Mouse (Mus musculus): Measurements from ENCODE around the gene Parn.
"Not testable (repeated sequence)": the region's sequence is repeated elsewhere in the genome, so short reads cannot be mapped to it uniquely, and the experiment has no call there.

Gene Parn

DNA sequence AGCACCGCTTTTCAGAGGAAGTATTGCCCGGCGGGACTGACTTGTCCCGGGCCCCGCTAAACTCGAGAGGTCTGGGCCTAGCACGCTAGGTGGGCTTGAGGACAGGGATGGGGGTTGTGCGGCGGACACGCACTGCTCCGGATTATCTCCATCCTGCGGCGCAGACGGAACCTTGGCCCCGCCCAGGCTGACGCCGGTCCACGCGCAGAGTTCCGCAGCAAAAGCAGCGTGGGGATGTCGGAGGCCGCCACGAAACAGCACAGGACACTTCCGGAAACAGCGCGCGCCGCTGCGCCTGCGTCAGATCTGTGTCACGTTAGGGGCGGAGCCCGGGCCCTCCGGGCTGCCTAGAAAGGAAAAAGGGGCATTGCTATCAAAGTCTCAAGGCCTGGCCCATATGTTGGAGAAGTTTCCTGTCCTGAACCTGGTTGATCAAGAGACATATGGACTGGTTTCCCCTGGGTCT, at the start of gene Parn:
Gene Parn, minus strand, starts transcription at position 293 of the 466 bp plus-strand sequence.
- DNase-seq (ENCODE audit: low spot score in 2 of 2): peak; percentile 87 to 93

DNA sequence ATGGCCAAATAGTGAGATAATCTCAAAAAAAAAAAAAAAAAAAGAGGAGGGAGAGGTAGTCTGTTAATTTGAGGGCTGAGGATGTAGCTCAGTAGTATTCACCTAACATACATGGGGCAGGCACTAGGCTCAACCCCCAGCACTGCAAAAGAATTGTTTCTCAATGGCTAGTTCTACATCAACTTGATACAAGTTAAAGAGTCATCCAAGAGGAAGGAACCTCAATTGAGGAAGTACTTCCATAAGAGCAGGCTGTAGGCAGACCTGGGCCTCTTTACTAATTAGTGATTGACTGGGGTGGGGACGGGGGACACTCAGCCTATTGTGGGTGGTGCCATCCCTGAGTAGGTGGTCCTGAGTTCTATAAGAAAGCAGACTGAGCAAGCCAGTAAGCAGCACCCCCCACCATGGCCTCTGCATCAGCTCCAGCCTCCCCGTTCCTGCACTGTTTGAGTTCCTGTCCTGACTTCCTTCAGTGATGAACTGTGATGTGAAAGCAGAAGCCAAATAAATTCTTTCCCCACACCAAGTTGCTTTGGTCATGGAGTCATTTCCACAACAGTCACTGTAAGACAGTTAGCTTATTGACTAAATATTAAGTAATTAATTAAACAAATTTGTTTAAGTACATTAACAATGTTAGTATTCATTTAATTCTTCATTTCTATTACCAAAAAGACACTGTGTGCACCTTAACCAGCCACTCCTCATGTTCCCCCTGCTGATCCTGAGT, 49.0 kb upstream of the Parn start:
- no peak for DNase-seq (ENCODE audit: low spot score in 2 of 2)

DNA sequence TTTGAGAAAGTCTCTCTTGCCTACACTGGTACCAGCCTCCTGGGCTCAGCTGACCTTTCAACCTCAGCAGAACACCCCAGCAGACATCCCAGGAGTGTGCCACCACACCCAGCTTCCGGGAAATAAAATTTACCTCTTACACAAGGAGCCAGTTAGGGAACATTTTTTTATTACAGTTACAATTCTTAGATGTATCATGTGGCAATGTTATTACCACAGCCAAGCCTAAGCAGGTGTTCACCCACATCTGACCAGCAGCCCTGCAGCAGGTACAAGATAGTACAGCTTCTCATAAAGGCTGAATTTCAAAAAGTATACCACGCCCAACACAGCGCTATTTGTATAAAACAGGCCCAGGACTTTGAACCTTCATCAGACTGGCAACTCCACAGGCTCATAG, 46.9 kb upstream of the Parn start:
- no peak for DNase-seq (ENCODE audit: low spot score in 2 of 2)

DNA sequence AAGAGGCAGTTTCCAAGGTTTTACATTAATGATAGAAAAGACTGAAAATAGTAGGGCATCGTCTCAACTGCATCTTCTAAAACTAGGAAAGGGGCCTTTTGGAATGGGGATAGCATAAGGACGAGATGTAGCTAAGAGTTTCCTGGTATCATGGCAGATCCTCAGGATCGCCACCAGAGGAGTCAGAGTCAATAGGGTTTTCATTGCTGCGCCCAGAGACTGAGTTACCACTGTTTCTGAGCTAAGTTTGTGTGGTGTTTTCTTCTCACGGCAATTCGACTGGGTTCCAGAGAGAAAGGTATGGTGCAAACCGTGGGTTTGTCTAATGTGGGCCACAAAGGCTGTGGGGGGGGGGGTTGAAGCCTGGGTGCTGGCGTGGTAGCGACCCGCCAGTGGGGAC, 36.7 kb upstream of the Parn start:
- DNase-seq (ENCODE audit: low spot score in 2 of 2): no peak

DNA sequence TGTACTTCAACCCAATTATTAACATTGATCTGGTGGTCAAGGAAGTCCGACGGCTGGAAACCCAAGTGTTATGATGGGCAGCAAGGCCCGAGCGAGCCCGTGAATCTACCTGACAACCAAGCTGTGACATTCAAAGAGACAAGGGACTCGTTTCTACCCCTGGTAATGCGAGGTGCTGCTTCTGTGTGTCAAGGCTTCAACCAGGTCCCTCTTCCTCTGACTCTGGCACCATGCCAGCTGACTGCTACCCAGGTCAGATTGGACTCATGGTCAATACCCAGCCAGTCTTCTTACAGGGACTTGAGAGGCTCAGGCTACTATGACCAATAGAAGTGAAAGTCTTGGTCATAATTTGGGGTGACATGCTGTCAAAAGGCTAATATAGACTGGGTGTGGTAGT, 34.2 kb upstream of the Parn start:
- DNase-seq (ENCODE audit: low spot score in 2 of 2): peak in 1 of 2 experiments; percentile 63

DNA sequence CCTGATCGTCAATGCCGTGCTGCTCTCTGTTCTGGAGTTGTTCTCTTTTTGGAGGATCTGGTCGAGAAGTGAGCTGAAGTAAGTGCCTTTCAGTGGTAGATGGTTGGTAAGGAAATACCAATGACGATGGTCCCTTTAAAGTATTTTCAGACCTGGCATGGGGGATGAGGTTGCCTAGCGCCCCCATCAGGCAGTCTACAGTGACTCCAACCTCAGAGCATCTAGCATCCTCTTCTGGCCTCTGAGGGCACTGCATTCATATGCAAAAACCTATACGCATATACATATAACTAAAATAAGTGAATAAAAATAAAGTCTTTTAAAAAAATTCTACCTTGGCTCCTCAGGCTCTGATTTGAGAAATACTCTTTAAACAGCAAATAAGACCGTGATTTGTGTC, 31.0 kb upstream of the Parn start:
- DNase-seq (ENCODE audit: low spot score in 2 of 2): no peak

DNA sequence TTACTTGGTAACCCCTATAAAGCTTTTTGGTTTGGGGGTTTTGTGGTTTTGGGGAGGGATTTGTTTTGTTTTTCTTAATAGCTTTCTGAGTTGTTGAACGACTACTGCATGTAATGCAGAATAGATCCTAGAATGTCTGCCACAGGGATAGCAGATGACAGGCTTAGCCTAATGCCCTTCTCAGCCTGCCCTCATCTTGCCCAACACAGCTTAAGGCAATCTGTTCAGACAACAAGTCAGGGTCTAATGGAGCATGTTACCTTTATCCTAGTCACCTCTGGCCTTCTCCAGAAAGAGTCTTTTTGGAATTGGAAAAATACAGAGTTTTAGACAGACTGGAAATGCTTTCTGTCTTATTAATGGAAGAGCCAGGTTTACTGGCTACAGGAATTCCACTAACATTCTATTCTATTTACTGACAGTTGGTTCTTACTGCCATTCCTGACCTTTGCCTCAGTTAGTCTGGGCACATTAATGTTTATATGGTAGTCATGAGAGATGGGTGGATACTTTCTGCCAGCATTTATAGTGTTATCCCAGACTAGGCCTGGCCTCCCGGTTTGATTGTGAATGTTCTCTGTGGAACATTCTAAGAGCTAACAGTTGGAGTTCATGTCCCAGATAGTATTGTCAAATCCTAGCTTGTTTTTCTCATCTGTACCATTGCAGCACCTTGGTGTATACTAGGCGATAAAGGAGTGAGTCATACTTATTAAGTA, 10.8 kb upstream of the Parn start:
- no peak for DNase-seq (ENCODE audit: low spot score in 2 of 2)

DNA sequence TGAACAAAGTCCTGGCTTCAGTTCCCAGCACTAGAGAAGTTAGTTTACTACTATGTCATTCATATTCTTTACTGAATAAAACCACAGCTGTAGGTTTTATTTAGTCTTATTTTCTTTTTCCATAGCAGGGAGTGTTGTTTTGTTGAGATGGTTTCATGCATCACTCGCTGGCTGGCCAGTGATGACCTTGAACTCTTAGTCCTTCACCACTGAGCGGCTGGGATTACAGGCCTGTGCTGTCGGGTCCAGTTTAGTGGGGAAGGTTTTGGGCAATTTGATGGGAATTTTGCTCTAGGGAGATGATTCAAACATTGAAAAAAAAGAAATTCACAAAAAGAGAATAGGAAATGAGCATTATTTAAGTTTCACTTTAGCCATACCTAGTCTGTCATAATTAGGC, 6.5 kb upstream of the Parn start:
- no peak for DNase-seq (ENCODE audit: low spot score in 2 of 2)

DNA sequence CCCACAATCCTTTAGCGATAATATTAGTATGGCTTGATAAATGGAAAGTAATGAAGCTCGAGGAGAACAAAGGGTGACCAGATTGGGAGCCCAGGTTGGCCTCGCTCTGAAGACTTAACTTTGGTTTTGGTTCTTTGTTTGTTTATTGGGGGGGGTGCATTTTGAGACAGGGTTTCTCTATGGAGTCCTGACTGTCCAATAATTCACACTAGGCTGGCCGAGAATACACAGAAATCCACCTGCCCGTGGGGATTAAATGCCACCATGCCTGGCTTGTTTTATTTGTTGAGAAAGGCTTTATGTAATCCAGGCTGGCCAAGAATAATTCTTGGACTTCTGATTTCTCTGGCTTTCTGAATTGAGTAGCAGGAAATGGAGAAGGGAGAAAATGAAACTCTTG, 5.1 kb upstream of the Parn start:
- DNase-seq (ENCODE audit: low spot score in 2 of 2): no peak

DNA sequence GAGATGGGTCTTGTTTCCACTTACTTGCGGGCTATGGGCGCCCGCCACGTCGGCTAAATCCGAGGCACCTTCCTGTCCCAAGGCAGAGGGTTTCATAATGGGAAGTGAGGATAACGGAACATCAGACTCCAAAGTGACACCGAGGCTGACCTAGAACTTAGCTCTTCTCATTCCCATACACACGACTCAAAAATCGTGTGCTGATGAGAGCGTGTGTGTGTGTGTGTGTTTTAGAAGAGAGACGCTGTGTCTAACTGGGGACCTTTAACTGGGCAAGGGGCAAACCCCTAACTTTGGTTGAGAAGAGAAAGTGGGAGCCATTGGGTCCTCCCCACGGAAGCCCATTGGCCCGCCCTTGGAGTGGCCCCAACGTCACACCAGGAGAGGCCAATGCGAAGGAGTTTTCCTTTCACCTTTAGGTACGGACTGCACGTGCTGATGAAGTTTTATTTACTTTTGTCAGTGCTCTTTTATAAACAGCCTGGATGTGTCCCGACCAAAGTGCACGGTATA, 4.5 kb upstream of the Parn start:
- DNase-seq (ENCODE audit: low spot score in 2 of 2): peak; percentile 52 to 73

DNA sequence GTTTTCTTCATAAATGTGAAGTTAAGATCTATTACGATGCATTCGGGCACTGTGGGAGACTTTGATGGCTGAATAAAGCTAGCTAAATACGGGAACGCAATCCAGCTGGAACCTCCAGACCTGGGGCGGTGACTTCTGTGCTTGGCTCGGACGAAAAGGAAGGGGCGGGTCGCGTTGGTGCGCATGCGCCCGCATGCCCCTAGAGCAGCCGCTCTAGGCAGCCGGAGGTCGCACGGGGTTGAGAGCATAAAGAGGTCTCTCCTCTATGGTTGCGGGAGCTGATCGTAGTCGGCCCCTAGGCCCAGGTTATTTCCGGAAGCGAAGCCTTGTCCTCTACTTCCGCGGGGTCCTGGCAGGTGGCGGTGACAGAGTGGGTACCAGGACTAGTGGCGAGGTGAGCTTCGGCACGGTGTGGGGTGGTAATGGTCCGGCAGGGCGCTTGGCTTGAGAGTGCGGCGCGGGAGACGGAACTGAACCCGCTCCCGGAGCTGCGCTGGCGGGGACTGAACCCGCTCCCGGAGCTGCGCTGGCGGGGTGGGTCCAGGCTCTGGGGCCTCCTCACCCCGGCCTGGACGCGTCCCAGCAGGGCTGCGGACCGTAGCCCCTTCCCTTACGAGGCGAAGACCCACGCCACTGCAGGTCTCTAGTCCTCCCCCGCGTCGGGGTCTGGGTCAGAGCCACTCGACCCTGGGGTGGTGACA, 3.9 kb upstream of the Parn start, which contains the start of the genes Bfar and 3110001I22Rik:
Gene Bfar, plus strand, starts transcription at position 174 of the 701 bp plus-strand sequence.
Gene 3110001I22Rik, plus strand, starts transcription at position 245 of the 701 bp plus-strand sequence.
- peak; percentile 87 for DNase-seq (ENCODE audit: low spot score in 2 of 2)

DNA sequence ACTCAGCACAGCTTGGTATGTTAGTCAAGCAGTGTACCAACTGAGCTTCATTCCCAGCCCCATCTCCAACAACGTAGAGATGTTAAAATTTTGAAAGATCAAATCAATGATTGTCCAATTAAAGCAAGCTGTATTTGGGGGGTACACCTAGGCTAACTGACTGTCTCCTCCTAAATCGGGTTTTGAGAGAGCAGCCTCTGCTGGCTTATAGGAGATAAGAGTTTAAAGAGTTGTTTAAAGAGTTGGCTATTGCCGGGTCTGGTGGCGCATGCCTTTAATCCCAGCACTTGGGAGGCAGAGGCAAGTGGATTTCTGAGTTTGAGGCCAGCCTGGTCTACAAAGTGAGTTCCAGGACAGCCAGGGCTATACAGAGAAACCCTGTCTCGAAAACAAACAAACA, 2.9 kb upstream of the Parn start:
- not testable (repeated sequence) for DNase-seq (ENCODE audit: low spot score in 2 of 2)

DNA sequence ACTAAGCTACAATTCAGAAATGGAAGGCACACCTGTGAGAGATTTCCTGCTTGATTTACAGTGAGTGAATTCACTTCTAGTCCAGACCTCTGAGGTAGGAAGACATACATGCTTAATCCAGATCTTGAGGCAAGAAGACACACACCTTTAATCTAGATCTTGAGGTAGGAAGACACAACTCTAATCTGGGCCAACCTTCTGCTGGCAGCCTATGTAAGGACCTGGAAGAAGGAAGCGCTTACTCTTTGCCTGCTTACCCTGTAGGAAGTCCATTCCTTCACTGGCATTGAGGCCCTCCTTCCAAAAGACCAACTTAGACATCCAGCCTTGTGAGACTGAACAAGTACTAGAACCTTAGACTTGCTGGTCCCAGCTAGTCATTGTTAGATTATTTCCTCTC, 1.3 kb upstream of the Parn start:
- DNase-seq (ENCODE audit: low spot score in 2 of 2): no peak

DNA sequence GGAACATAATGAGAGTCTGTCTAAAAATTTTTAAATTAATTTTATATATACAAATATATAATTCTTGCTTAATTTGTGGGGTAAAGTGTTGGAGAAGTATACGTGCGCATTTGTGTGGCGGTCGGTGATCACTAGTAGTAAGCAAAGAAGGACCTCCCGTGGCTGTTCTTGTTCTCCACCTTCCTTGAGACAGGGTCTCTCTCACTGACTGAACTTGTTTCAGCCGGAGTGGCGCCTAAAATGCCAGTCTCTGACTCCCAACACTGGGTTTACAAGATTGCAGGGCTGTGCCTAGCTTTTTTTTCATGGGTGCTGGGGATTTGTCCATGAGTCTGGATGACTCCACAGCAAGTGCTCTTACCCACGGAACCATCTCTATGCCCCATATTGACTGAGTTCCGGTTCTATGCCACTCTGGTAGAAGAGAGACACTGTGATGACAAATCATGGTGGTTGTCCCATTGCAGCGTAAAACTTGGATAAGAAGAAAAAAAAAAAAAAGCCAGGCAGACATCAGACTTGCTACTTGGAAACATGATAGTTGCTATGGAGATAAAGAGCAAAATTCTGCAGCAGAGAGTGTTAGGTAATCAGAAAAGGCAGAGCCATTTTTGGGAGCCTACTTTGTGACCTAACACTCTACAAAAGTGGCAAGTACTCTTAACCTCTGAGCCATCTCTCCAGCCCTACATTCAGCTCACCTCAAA, 585 bp upstream of the Parn start:
- DNase-seq (ENCODE audit: low spot score in 2 of 2): no peak

DNA sequence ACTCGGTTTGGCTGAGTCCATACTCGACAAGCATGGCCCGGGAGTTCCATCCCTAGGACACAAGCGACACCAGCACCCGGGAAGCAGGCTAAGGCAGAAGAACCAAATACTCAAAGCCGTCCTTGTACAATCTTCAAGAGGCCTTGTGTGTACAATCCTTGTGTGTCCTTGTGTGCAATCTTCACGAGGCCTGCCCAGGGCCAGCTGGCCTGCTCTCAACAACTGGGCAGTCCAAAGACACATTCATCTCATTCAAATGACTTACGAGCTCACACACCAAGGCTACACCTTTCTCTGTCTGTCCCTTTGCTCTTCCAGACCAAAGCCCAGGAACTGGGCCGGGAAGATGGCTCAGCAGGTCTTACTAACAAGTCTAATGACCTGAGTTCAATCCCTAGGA, 7.2 kb downstream of the Parn start:
- DNase-seq (ENCODE audit: low spot score in 2 of 2): no peak

DNA sequence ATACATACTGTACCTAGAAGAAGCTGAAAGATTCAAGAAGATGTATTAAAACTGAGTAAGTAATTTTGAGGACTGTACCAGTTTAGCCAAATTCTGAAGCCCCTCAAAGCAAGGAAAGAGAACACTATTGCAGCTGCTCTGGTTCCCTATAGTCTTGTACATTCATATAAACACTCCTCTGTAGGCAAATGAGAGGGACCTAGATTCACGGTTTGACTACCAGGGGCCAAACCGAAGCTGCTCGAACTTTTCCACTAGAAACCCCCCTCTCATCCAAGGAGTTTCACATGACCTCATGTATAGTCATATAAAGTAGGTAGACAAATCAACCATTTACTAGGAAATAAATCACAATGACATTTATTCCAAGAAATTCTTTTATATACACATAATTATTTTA, 9.1 kb downstream of the Parn start:
- no peak for DNase-seq (ENCODE audit: low spot score in 2 of 2)

DNA sequence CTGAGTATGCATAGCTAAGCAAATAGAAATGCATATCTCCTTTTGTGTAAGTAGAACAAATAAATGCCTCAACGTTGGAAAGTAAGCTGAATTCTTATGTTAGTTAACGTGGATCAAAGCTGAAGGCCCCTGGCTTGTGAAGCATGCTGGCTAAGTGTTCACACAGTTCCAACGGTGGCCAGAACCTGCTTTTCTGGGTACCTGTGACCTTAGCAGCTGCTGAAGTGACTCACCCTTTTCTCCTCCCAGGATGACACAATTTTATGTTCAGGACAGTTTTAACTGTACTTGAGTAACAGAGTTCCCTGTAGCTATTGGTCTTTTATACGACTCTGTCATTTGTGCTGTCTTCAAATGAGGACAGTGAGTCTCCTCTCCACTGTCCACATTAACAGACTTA, 22.0 kb downstream of the Parn start:
- no peak for DNase-seq (ENCODE audit: low spot score in 2 of 2)

DNA sequence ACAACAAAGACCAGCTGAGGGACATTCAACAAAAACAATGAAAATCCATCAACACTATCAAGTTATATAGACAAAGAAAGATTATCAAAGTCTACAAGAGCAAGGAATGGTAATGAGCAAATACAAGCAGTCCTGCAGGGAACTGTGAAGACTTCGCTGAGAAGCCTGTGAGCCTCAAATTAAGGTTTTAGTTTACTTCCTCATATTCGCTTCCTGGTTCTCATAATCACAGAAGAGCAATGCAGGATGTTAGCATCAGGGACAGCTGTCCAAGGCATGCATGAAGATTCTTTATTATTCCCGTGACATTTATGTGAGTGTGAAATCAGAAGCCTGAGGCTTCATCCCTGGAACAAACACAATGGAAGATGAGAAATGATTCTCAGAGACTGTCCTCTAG, 23.5 kb downstream of the Parn start:
- DNase-seq (ENCODE audit: low spot score in 2 of 2): no peak

DNA sequence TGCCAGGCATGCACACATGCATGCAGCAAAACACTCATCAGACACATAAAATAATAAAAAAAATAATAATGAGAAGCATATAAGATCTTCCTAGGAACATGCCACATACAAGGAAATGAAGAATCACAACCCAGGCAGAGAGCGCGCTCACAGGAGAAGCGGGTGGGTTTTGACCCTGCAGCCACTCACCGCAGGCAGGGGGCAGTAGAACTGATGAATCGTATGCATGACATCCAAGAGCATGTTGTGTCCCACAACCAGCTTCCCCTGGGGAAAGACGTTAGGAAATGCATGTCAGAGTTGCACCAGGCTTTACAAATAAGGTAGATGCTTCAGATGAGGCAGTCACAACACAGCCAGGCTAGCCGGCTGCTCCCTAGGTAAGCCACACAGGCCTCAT, 27.9 kb downstream of the Parn start:
- DNase-seq (ENCODE audit: low spot score in 2 of 2): no peak

DNA sequence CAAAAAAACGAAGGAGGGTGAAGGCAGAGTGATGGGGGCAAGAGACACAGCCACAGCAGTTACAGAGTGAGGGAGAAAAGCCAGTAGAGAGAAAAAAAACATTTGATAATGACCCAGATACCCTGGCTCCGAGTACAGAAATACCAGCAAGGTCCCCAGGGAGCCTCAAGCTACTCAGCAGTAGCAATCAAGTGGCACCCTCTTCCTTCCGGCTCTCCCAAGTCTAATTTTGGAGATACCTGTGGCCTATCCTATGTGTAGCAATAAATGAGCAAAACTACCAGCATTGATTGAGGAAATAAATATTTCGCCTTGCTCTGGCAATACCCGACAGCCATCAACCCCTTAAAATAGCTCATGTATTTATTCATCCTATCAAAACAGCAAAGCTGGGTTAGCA, 28.5 kb downstream of the Parn start:
- DNase-seq (ENCODE audit: low spot score in 2 of 2): no peak

DNA sequence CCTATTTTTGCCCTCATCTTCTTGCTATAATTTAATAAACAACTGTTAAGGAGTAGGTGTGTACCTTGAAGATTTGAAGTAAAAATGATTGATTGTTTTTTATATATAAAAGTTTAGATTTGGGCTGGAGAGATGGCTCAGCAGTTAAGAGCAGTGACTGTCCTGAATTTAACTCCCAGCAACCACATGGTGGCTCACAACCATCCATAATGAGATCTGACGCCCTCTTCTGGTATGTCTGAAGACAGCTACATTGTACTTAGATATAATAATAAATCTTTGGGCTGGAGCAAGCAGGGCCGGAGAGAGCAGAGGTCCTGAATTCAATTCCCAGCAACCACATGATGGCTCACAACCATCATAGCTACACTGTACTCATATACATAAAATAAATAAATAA, 29.8 kb downstream of the Parn start:
- not testable (repeated sequence) for DNase-seq (ENCODE audit: low spot score in 2 of 2)

DNA sequence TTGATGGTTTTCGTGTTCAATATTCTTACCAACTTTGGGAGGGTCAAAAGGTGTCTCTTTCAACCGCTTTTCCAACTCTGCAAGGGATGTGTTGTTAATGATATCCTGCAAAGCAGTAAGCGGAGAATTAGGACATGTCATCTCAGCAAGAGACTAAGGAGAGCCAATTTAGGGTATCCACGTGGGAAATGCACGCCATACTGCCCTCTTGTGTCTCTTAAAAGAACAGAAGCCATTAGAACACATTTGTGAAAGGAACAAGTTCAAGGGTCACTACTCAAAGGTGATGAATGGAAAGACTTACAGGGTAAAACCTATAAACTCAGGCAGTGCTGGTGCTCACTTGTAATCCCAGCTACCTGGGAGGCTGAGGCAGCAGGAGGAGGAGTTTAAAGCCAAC, 39.6 kb downstream of the Parn start:
- no peak for DNase-seq (ENCODE audit: low spot score in 2 of 2)
